Mouse (Mus musculus) olfactory bulb, adult 2 months (tissue): ENCODE results near the gene Sept4.

Source experiments
- CTCF ChIP-seq: fragments of 200-500 bp; IDR thresholded peaks from 2 replicates; pipeline ENCODE4 v1.5.1; 2012; ENCODE audit warnings: low read depth, mild to moderate bottlenecking, low read length, moderate library complexity; ENCODE audit not compliant: insufficient read depth
- POLR2A ChIP-seq: fragments of 200-500 bp; IDR thresholded peaks from 2 replicates; pipeline ENCODE4 v1.6.1; 2012; ENCODE audit warnings: mild to moderate bottlenecking, low read depth, low read length, moderate library complexity; ENCODE audit not compliant: insufficient read depth

GRCm38 (mm10) chr11:87581933-87582710 is 13.4 kb downstream of the Sept4 start:
- TF ChIP-seq CTCF = no peak
- TF ChIP-seq POLR2A = no peak
